Mouse (Mus musculus): ENCODE measurements at regions not wholly inside any gene's neighbourhood (a gene's known extent, or its start where the extent isn't known, plus 50 kb on each side); places are given as distances from the start of the nearest gene placed in this dataset.

- TF ChIP-seq ZC3H11A (IDR thresholded peaks at IDR 0.05; ENCODE audit: borderline replicate concordance, low read depth, low read length) (no peak), MAFK (IDR thresholded peaks at IDR 0.05; ENCODE audit: insufficient read depth, low read depth, low read length) (no peak), HCFC1 (IDR thresholded peaks at IDR 0.05; ENCODE audit: borderline replicate concordance, insufficient read depth, low read length) (no peak), CHD2 (IDR thresholded peaks at IDR 0.05; ENCODE audit: low read depth, low read length) (no peak), ZNF384 (IDR thresholded peaks at IDR 0.05; ENCODE audit: low read depth, low read length) (no peak)
Observed at GRCm38 (mm10) chr7:70834787-70835461, 468.4 kb upstream of the Nr2f2 start.
